Mouse (Mus musculus): ENCODE results near the gene Ppp2r5d. TPM values are rescaled to one million over a fixed set of nuclear protein-coding genes. Genes with fewer than 3 reads are reported as not detected.

Ppp2r5d gene
- polyA plus RNA-seq (2015; fragmentation: Nextera tagmentation; extraction: Ambion mirVana), result 72.8 and 86.7 TPM in 2 replicates

GRCm38 (mm10) chr17:46704887-46705835 lies at the start of gene Ppp2r5d:
Gene Ppp2r5d, minus strand, starts transcription at chr17:46705111.
- H3K36me3 ChIP-seq, result no peaks in the 10 kb centered on the region
- H3K4me2 ChIP-seq, result peak within 1 kb of the TSS; percentile 89
- peak within 1 kb of the TSS; percentile 96 for H3K27ac ChIP-seq
- peak; percentile 94 for ATAC-seq (ENCODE audit: insufficient read depth, low FRiP score, low read depth)
- peaks cover 38% of the 10 kb centered on the region for H3K4me1 ChIP-seq
- peak within 1 kb of the TSS; percentile 96 for H3K9ac ChIP-seq
- H3K4me3 ChIP-seq (replicated peaks), result peak within 1 kb of the TSS; percentile 94
- no peaks in the 10 kb centered on the region for H3K9me3 ChIP-seq
- WGBS, result under 1% methylated on average over 48 of the region's 48 CpGs
- no peaks in the 10 kb centered on the region for H3K27me3 ChIP-seq (replicated peaks)

DNA sequence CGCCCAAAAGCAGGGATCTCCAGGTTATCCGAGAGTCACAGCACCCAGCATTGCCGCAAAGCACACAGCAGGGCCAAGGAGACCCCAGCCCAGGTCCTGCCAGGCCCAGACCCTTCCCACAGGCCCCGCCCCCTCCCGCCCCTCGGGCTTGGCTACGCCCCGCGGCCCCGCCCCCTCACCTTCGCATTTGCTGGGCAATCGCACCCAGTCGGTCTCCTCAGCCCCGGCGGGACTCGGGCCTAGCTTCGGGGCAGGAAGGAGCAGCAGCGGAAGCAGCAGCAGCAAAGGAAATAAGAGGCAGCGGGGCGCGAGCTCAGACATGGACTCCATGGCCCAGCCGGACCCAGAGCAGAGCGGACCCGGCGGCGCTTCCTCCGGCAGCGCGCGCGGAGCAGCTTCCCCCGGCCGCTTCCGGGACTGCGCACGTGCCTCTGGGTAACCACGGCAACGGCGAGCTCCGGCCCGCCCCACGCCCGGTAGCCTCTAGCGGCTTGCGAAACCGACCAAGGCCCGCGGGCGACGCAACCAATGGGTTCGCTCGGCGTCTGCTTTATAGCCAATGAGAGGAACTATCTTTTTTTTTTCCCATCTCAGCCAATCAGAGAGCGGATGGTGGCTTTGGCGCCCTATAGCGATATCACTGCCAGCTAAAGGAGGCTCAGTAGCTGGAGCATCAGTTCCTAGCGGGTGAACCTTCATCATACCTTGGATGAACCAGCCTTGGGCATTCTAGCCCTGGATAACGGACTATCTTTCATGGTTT lies 47.1 kb upstream of the Ppp2r5d start, which contains the start of gene Cnpy3:
Cnpy3 (minus strand) TSS at position 421 of the 763 bp plus-strand sequence.
- H3K36me3 ChIP-seq, result no peaks in the 10 kb centered on the region
- no peaks in the 10 kb centered on the region for H3K27me3 ChIP-seq (replicated peaks)
- peak within 1 kb of the TSS; percentile 63 for H3K9ac ChIP-seq
- peak within 1 kb of the TSS; percentile 77 for H3K4me2 ChIP-seq
- H3K4me1 ChIP-seq, result peaks cover 10% of the 10 kb centered on the region
- H3K27ac ChIP-seq, result peak within 1 kb of the TSS; percentile 84
- no peaks in the 10 kb centered on the region for H3K9me3 ChIP-seq
- under 1% methylated on average over 57 of the region's 58 CpGs for WGBS
- H3K4me3 ChIP-seq (replicated peaks), result peak within 1 kb of the TSS; percentile 68
- ATAC-seq (ENCODE audit: insufficient read depth, low FRiP score, low read depth), result peak; percentile 99

- Histone ChIP-seq H3K9ac (peak overlapping the region; percentile 63), H3K4me1 (peaks cover 10% of the 10 kb centered on the region), H3K9me3 (no peaks in the 10 kb centered on the region), H3K4me3 (replicated peaks) (peak overlapping the region; percentile 68), H3K4me2 (peak overlapping the region; percentile 77), H3K27ac (peak overlapping the region; percentile 84), H3K27me3 (replicated peaks) (no peaks in the 10 kb centered on the region), H3K36me3 (no peaks in the 10 kb centered on the region)
- ATAC-seq (ENCODE audit: insufficient read depth, low FRiP score, low read depth), result no peak; the same call in 1 of the 2 replicates
- 15% methylated on average over 16 of the region's 16 CpGs for WGBS
Observed at GRCm38 (mm10) chr17:46751056-46751793, 46.3 kb upstream of the Ppp2r5d start.

DNA sequence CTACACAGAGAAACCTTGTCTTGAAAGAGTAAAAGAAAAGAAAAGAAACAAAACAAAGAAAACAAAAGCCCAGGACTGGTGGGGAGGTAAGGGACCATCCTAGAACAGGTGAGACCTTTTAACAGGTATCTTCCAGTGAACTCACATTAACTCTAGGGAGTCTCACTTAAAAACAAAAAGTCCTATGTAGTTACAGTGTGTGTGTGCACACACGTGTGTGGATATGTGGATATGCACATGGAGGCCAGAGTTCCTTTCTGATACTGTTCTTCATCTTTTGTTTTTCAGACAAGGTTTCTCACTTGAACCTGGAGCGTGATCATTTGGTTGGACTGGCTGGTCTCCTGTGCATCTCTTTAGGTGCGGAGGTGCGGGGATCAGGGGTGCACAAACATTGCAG lies 45.7 kb upstream of the Ppp2r5d start:
- H3K4me3 ChIP-seq (replicated peaks), result peak overlapping the region; percentile 68
- no peak for ATAC-seq (ENCODE audit: insufficient read depth, low FRiP score, low read depth)
- H3K27ac ChIP-seq, result no peak overlapping the region
- peak overlapping the region; percentile 63; the same call in 1 of the 2 replicates for H3K9ac ChIP-seq
- H3K4me1 ChIP-seq, result peaks cover 10% of the 10 kb centered on the region
- H3K9me3 ChIP-seq, result no peaks in the 10 kb centered on the region
- no peaks in the 10 kb centered on the region for H3K27me3 ChIP-seq (replicated peaks)
- 82% methylated on average over 4 of the region's 4 CpGs for WGBS
- no peaks in the 10 kb centered on the region for H3K36me3 ChIP-seq
- peak overlapping the region; percentile 77 for H3K4me2 ChIP-seq

DNA sequence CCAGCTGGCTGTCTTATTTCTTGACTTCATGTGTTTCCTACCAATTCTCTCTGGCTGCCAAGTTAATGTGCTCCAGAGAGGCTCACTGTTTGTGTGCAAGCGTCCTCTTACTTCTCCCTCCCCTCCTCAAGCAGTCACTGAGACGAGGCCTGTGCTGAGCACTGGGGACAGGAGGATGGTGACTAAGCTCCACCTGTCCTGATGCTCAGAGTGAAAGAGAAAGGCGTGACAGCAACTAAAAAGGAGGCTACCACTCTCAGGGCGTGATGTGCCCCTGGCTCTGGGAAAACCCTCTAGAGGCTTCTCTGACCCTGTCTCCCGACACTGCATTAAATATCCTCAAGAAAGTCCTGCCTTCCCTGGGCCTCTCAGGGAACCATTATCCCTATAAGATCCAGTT lies 44.4 kb upstream of the Ppp2r5d start:
- H3K36me3 ChIP-seq, result peaks cover 6% of the 10 kb centered on the region; the same call in 1 of the 2 replicates
- H3K27me3 ChIP-seq (replicated peaks), result no peaks in the 10 kb centered on the region
- 90% methylated on average over 5 of the region's 5 CpGs for WGBS
- no peak overlapping the region for H3K27ac ChIP-seq
- no peak overlapping the region for H3K4me2 ChIP-seq
- H3K9me3 ChIP-seq, result no peaks in the 10 kb centered on the region
- H3K9ac ChIP-seq, result no peak overlapping the region
- no peak overlapping the region for H3K4me3 ChIP-seq (replicated peaks)
- peaks cover 10% of the 10 kb centered on the region for H3K4me1 ChIP-seq
- ATAC-seq (ENCODE audit: insufficient read depth, low FRiP score, low read depth), result no peak

GRCm38 (mm10) chr17:46747806-46748205 lies 42.9 kb upstream of the Ppp2r5d start:
- no peak overlapping the region for H3K4me3 ChIP-seq (replicated peaks)
- peaks cover 10% of the 10 kb centered on the region for H3K4me1 ChIP-seq
- peaks cover 6% of the 10 kb centered on the region; the same call in 1 of the 2 replicates for H3K36me3 ChIP-seq
- H3K27ac ChIP-seq, result no peak overlapping the region
- no peaks in the 10 kb centered on the region for H3K9me3 ChIP-seq
- no peak for ATAC-seq (ENCODE audit: insufficient read depth, low FRiP score, low read depth)
- no peak overlapping the region for H3K9ac ChIP-seq
- WGBS, result 89% methylated on average over 2 of the region's 2 CpGs
- H3K4me2 ChIP-seq, result no peak overlapping the region
- no peaks in the 10 kb centered on the region for H3K27me3 ChIP-seq (replicated peaks)

- 75% methylated on average over 8 of the region's 8 CpGs for WGBS
- no peak for ATAC-seq (ENCODE audit: insufficient read depth, low FRiP score, low read depth)
- Histone ChIP-seq H3K27ac (no peak overlapping the region), H3K9ac (no peak overlapping the region), H3K4me2 (no peak overlapping the region), H3K4me3 (replicated peaks) (no peak overlapping the region), H3K4me1 (peaks cover 5% of the 10 kb centered on the region), H3K9me3 (no peaks in the 10 kb centered on the region), H3K27me3 (replicated peaks) (no peaks in the 10 kb centered on the region), H3K36me3 (peaks cover 11% of the 10 kb centered on the region; the same call in 1 of the 2 replicates)
Observed at GRCm38 (mm10) chr17:46747234-46747633, 42.3 kb upstream of the Ppp2r5d start.

DNA sequence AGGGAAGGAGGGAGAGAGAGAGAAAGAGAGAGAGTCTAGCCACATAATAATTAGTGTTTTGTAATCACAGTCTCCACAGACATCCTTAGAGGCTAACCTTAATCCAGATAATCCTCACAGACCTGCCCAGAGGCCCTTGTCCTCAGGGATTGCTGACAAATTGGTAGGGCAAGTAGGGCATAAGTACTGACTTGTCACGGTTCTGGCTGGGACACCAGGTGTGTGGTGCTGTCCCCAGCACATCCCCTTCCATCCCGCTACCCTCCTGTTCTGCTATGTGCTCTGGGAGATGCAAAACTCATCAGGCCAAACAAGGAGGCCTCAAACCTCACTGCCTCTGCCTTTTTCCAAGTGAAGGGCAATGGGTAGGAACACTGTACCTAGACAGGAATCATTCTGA lies 40.6 kb upstream of the Ppp2r5d start:
- no peak overlapping the region for H3K4me3 ChIP-seq (replicated peaks)
- H3K4me2 ChIP-seq, result no peak overlapping the region
- H3K36me3 ChIP-seq, result peaks cover 11% of the 10 kb centered on the region; the same call in 1 of the 2 replicates
- no peaks in the 10 kb centered on the region for H3K4me1 ChIP-seq
- H3K9me3 ChIP-seq, result no peaks in the 10 kb centered on the region
- no peaks in the 10 kb centered on the region for H3K27me3 ChIP-seq (replicated peaks)
- no peak overlapping the region for H3K9ac ChIP-seq
- H3K27ac ChIP-seq, result no peak overlapping the region
- no peak for ATAC-seq (ENCODE audit: insufficient read depth, low FRiP score, low read depth)
- WGBS, result 80% methylated on average over 2 of the region's 2 CpGs

DNA sequence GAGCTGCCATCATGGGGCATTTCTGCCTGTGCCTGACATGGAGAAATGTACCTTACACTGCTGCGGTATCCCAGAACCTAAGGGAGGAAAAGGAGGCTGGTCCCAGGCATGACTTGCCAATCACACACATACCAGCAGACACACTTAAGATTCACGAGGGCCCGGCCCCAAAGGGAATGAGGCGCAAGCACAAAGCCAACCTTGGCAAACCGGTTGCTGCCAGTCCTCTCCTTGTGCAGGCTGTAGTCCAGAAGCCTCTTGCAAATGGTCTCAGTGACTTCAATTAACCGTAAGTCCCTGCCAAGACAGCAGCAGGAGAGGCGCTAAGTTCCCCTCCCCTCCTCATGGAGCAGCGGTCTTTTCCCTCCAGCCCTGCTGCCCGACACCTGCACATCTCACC lies 38.1 kb upstream of the Ppp2r5d start:
- H3K36me3 ChIP-seq, result peaks cover 11% of the 10 kb centered on the region
- H3K9me3 ChIP-seq, result no peaks in the 10 kb centered on the region
- no peak overlapping the region for H3K4me2 ChIP-seq
- no peak overlapping the region for H3K9ac ChIP-seq
- no peak for ATAC-seq (ENCODE audit: insufficient read depth, low FRiP score, low read depth)
- no peaks in the 10 kb centered on the region for H3K27me3 ChIP-seq (replicated peaks)
- WGBS, result 86% methylated on average over 9 of the region's 9 CpGs
- no peak overlapping the region for H3K4me3 ChIP-seq (replicated peaks)
- H3K4me1 ChIP-seq, result no peaks in the 10 kb centered on the region
- no peak overlapping the region for H3K27ac ChIP-seq

DNA sequence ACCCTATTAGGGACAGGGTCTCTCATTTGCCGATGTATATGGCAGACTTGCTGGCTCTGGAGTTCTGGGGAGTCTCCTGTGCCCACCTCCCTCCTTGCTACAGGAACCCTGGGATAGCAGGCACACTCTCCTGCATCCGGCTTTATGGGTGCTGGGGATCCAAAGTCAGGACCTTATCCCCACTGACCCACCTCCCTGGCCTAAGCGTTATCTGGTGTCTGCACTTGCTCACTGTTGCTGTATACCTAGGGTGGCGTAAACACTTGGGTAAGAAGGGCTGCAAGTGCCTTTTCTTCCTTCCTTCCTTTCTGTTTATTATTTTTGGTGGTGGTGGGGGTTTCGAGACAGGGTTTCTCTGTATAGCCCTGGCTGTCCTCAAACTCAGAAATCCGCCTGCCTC lies 36.4 kb upstream of the Ppp2r5d start:
- H3K36me3 ChIP-seq, result peaks cover 11% of the 10 kb centered on the region
- WGBS, result 94% methylated on average over 6 of the region's 6 CpGs
- no peak overlapping the region for H3K4me2 ChIP-seq
- no peaks in the 10 kb centered on the region for H3K27me3 ChIP-seq (replicated peaks)
- no peak overlapping the region for H3K27ac ChIP-seq
- ATAC-seq (ENCODE audit: insufficient read depth, low FRiP score, low read depth), result no peak
- H3K9me3 ChIP-seq, result no peaks in the 10 kb centered on the region
- H3K4me3 ChIP-seq (replicated peaks), result no peak overlapping the region
- H3K9ac ChIP-seq, result no peak overlapping the region
- H3K4me1 ChIP-seq, result no peaks in the 10 kb centered on the region

DNA sequence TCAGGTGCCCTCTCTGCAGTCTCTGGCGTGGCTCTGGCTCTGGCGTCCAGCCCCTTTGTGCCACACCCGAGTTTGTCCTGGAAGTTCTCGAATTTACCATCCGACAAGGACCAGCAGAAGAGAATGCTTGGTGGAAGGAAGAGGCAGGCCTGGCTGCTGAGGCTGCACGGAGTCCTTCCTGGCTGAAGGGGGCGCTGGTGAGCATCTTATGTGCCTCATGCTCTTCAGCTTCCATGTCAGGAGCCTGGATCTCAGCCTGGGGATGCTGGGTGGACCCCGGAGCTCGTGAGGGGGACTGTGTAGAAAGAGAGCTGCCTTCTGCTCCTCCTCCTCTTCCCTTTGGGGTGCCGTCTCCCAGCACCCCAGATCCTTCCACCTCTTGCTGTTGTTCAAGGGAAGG lies 31.2 kb upstream of the Ppp2r5d start:
- H3K4me3 ChIP-seq (replicated peaks), result no peak overlapping the region
- WGBS, result 59% methylated on average over 10 of the region's 10 CpGs
- H3K9me3 ChIP-seq, result no peaks in the 10 kb centered on the region
- no peak for ATAC-seq (ENCODE audit: insufficient read depth, low FRiP score, low read depth)
- H3K4me2 ChIP-seq, result no peak overlapping the region
- no peak overlapping the region for H3K27ac ChIP-seq
- H3K27me3 ChIP-seq (replicated peaks), result no peaks in the 10 kb centered on the region
- H3K4me1 ChIP-seq, result no peaks in the 10 kb centered on the region
- H3K36me3 ChIP-seq, result no peaks in the 10 kb centered on the region; the same call in 1 of the 2 replicates
- no peak overlapping the region for H3K9ac ChIP-seq
